Mouse (Mus musculus) T-helper 17 cell (primary cell): ENCODE measurements at regions not wholly inside any gene's neighbourhood (a gene's known extent, or its start where the extent isn't known, plus 50 kb on each side); places are given as distances from the start of the nearest gene placed in this dataset.
"Not testable (repeated sequence)": the region's sequence is repeated elsewhere in the genome, so short reads cannot be mapped to it uniquely, and the experiment has no call there.

Experiments
- in situ Hi-C, 2 experiments: fragments of 300-600 bp; cut with MboI, MseI; formaldehyde crosslinking; loops; 1 replicate in 1 of 2; 2 replicates in 1 of 2; pipeline ENCODE4 v1.15.1; 2025; ENCODE audit warnings: high pct_unique_total_duplicates in 2 of 2

DNA sequence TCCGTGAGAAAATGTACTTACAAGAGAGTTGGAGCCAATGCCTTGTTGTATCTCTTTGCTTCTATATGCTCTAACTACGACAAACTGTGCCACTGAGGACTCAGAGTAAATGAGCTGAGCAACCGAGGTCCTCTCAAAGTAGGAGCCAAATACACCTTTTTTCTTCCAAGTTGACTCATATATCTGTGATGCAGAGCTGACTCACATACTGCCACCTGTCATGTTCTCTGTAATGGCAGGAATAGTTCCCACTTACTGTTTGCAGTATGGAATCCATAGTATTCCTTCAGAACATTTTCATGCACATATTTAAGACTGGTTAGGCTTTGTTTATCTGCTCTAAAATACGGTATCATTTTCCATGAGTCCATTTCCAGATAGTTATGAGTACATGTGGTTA is 792.1 kb downstream of the Cypt12 start:
- in situ Hi-C loops = no loop called here

DNA sequence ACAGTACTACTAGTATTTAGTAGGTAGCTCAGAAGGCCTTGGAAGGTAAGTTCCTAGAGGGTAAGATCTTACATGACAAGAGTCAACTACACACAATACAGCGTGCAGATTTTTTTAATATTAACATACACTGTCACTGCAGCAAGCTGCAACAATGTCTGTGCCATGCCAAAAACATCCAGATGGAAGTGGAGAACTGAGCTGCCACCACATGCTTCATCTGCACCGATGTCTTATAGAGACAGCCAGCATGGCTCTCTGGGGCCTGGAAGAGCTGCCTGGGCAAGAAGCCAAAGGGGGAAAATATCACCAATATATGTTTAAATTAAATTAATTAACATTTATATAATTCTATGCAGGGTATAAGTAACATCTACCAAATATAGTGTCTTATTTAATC is 795.3 kb downstream of the Cypt12 start:
- in situ Hi-C loops = no loop called here

- in situ Hi-C loops = no loop called here
Observed at GRCm38 (mm10) chr3:18744216-18744615, 796.0 kb downstream of the Cypt12 start.

GRCm38 (mm10) chr3:18746206-18746605 is 798.0 kb downstream of the Cypt12 start:
- in situ Hi-C loops = no loop called here

- in situ Hi-C loops = no loop called here
Observed at GRCm38 (mm10) chr3:18746898-18747297, 798.7 kb downstream of the Cypt12 start.

- in situ Hi-C loops = no loop called here
Observed at GRCm38 (mm10) chr3:18751660-18752259, 803.5 kb downstream of the Cypt12 start.

GRCm38 (mm10) chr3:18764301-18765078 is 816.3 kb downstream of the Cypt12 start:
- in situ Hi-C loops = no loop called here

- in situ Hi-C loops = no loop called here
Observed at GRCm38 (mm10) chr3:18778481-18778880, 830.3 kb downstream of the Cypt12 start.

- in situ Hi-C loops = no loop called here
Observed at GRCm38 (mm10) chr3:18787531-18788176, 839.4 kb downstream of the Cypt12 start.

GRCm38 (mm10) chr3:18802794-18803193 is 825.7 kb downstream of the 1700064H15Rik start:
- in situ Hi-C loops = no loop called here

- in situ Hi-C loops = not testable (repeated sequence)
Observed at GRCm38 (mm10) chr3:18828788-18829320, 799.6 kb downstream of the 1700064H15Rik start.

DNA sequence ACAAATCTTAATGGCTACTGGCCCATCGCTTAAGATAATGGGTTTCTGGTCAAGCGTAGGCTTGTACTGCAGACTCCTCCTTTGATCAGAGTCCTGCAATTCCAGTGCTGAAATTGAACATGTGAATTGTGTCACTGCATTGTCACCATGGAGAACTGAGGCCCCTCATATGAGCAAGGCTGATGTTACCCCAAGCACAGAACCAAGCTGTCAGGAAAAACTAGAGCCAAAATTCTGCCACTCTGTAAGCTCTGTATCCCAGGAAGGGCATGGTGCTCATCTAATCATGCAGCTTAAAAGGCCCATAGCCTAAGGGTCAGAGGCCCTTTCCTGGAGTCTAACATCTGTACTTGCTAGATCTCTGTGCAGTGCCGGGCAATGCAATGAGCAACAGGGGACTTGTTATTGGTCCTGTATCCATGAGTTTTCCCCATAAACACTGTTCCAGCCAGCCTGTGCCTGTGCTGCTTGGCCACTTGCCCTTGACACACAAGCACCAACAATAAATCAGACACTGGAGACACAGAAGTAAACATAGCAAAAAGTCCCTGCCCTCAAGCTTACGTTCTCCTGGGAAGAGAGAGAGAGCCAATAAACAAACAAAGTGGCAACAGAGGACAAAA is 760.2 kb downstream of the 1700064H15Rik start:
- in situ Hi-C loops = no loop called here

GRCm38 (mm10) chr3:18868758-18869157 is 759.7 kb downstream of the 1700064H15Rik start:
- in situ Hi-C loops = no loop called here

GRCm38 (mm10) chr3:18877060-18877459 is 751.4 kb downstream of the 1700064H15Rik start:
- in situ Hi-C loops = no loop called here

GRCm38 (mm10) chr3:18877572-18877971 is 750.9 kb downstream of the 1700064H15Rik start:
- in situ Hi-C loops = no loop called here

- in situ Hi-C loops = no loop called here
Observed at GRCm38 (mm10) chr3:18881186-18881585, 747.3 kb downstream of the 1700064H15Rik start.

- in situ Hi-C loops = no loop called here
Observed at GRCm38 (mm10) chr3:18892813-18893212, 735.7 kb downstream of the 1700064H15Rik start.

- in situ Hi-C loops = no loop called here
Observed at GRCm38 (mm10) chr3:18905769-18906168, 722.7 kb downstream of the 1700064H15Rik start.

GRCm38 (mm10) chr3:18906210-18906609 is 722.3 kb downstream of the 1700064H15Rik start:
- in situ Hi-C loops = no loop called here

DNA sequence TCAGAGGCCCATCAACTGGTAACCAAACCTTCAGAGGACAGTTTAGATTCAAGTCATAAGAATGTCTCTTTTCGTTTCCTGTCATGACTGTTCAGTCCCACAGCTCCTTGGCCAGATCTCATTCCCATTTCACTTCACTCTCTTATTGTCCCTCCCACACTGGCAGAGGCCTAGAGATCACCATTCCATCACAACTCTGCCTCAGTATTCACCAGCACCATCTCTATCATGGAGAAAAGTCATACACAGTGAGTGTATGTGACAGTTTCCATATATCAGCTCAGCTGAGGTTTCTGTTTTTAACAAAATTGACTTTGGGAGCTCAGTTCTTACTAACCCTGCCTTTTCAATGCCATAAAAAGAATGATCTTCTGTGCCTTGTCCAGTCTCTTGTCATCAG is 719.7 kb downstream of the 1700064H15Rik start:
- in situ Hi-C loops = no loop called here

DNA sequence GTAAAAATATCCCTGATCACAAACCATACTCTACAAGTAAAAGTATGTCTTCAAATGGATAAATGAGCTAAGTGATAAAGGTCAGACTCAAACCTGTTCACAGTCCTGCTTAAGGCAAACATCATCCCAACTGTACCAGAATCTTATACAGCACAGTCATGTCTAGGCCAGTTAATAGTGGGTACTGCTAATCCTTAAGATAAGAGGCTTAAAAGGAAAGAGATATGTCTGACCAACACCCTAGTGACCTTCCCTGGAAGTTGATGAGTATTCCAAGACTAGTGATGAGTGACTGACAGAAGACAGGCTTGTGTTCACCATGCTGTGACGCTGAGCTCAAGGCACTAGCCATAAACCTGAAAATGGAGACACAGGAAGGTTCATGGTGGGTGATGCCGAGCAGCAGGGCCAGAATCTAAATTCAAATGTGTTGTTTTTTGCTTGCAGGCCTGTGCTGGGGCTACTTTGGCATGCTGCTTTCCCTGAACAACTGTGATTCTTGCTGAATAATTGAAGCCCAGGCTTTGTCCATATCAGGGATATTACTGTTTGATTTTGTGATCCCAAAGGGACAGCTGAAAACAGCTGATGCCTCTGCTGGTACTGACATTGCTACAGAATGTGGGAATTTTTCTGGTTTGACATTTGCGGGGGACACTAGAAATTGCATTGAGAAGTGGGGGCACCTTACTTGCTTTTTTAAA is 699.9 kb downstream of the 1700064H15Rik start:
- in situ Hi-C loops = no loop called here
